Mouse (Mus musculus) stomach, postnatal 0 days (tissue): ENCODE results near the gene Ift88.

Source experiments
- CTCF ChIP-seq: IDR thresholded peaks from 2 replicates; pipeline ENCODE4 v1.5.1; 2016; ENCODE audit warnings: antibody characterized with exemption, low read depth, mild to moderate bottlenecking, moderate library complexity
- EP300 ChIP-seq: optimal IDR thresholded peaks from 2 replicates; pipeline ENCODE3; 2016; ENCODE audit warnings: antibody characterized with exemption

GRCm38 (mm10) chr14:57532577-57532976, 108.7 kb downstream of the Ift88 start:
- TF ChIP-seq CTCF (no peak), EP300 (no peak)
